Mouse (Mus musculus) c-Kit-positive CD71-positive TER-119-positive erythroid progenitor cells, embryonic 14.5 days (primary cell): ENCODE data around the gene Krt14.

Source experiments
- DNase-seq: peaks from one replicate; pipeline ENCODE4 v3.0.0-alpha.2; 2013; ENCODE audit warnings: low spot score

Krt14 gene

DNA sequence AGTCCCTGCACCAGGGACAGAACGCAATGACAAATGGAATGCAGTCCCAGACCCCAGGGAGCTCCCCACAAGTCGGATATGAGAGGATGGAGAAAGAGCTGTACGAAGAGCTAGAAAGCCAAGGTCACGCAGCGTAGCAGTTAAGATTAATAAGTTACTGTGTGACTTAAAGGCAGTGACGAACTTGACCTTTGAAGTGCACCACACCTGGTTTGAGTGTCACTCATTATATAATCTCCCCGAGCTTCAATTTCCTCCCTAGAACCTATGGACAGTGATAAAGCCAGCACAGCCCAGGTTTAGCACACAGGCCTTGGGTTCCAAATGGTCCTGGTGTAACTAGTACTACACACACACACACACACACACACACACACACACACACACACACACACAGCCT is 43.0 kb downstream of the Krt14 start:
- DNase-seq = no peak

DNA sequence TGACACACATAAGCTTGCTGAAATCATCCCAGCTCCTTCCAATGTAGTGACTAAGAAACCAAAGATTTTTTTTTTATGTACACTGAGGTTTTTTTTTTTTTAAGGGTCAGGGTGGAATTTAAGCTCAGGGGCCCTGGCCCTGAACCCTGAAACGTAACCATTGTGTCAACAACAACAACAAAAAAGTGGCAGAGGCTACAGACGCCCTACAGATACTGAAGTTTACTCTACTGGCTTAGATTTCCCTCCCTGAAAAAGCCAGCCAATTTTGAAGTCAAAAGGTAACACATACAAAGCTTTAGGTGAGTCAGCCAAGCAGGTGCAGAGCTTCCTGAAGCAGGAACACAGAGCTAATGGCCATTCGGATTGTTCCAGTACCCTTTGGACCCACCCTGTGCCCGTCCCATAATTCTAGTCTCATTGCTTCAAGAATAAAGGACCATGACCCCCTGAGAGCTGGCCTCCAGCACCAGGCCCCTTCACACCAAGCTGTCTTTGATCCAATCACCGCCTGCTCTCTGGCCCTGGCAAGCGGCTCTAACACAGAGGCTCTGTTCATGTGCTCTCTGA is 49.4 kb downstream of the Krt14 start:
- DNase-seq = no peak

DNA sequence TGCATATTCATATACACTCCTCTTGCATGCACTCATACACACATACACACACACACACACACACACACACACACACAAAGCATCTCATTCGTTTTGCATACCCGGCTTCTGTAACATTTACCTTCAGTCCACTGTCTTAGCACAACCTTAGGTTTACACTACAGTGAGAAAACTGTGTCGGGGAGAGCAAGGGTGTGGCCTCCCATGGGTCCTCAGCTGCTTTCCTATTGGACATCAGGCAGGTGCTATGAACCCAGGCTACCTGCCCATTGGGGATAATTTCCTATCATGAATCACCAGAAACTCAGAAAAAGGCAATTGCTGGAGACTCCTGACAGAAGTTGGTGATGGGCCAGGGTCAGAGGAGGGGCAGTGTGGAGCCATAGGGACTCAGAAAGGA is 50.0 kb downstream of the Krt14 start:
- no peak for DNase-seq

DNA sequence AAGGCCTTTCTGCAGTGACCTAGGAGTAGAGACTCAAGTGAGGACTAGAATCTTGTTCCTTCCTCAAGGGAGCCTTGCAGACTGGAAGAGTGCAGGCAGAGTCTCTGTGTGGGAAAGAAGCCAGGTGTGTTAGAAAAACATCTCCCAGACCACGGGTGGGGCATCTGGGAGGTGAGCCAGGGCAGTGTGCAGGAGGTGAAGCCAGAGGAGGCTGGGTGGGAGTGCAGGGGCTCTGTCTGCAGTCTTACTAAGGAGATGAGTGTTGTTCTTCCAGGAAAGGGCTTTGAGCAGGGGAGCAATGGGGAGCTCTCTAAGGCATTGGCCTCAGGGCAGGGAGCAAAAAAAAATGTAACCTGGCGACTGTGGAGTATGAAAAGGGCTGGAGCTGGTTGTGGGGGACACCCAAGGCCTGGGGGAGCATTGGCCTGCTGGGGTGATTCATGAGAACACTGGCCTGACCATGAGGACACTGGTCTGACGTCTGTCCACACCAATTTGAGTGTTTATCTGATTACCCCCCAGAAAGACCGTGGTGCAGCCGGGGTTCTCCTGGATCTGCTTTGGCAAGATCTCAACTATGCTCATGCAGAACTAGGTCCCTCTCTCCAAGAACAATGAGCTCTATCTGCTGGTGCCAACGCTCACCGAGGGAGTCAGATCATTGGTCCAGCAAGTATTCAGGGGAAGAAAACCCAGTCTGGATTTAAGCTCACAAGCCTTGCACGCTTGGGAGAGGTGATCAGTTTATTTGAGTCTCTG is 51.7 kb downstream of the Krt14 start:
- DNase-seq = no peak
